Mouse (Mus musculus): ENCODE results near the gene Antxr1. TPM values are rescaled to one million over a fixed set of nuclear protein-coding genes. Genes with fewer than 3 reads are reported as not detected.

Gene Antxr1
- total RNA-seq, 2 experiments from 2014 or later: 14.2 to 15.2 TPM

DNA sequence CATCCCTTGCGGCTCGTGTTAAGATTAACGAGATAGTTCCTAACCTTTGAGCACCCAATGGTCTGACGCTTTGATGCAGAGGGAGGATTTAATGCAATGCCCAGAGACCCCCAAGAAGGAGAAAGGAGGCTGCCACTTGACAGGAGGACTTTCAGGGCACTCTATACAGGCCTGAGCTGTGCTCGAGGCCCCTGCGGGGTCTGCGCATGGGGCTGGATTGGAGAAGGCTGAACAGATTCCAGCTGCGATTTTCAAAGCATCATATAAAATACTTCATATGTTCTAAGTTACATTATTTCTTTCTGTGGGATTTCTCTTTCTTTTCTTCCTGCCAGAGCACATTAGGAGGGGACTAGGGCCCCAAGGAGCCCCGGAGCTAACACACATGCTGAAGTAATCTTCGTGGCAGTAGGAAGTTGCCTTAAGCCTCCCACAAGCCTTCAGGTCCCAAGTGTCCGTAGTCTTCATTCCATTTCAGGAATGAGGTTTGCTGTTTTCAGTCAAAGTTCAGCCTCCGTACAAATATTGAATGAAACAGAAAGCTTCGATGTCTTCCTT, 133.5 kb downstream of the Antxr1 start:
- no peak for DNase-seq (ENCODE audit: low spot score in 2 of 2)

DNA sequence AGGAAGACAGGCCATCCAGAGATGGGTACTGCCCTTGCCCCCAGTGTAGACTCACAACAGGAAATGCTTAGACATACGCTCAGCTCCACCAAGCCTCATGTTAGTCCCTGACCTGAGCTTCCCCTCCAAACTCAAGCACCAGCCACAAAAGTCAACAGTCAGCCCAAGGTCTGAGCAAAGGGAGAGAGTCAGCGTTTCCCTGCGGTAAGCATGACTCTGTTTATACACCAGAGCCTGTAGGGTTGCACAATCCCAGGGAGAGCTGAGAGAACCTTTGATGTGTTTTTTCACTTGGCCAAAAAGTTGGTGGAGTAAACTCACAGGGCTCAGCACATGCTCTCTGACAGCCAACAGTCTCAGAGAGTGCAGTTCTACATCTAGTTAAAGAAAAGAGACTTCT, 145.9 kb downstream of the Antxr1 start:
- no peak for DNase-seq (ENCODE audit: low spot score in 2 of 2)

DNA sequence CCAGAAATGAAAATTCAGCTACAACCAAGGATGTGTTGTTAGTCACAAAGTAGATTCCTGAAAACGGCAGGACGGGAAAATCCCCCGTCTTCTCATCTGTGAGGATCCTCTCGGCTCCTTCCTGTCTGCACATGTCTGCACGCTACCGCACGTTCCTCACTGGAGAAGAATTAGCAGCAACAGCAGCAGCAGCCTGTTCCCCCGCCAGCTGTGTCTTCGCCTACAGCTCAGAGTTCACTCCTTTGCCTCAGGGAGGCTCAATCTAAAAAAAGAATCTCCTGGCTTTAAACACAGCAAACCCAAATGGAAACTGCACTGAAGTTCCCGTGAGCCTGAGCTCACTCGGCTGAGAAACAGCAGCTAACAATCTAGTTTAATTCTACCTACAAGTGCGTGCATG, 148.6 kb downstream of the Antxr1 start:
- DNase-seq (ENCODE audit: low spot score in 2 of 2): no peak

DNA sequence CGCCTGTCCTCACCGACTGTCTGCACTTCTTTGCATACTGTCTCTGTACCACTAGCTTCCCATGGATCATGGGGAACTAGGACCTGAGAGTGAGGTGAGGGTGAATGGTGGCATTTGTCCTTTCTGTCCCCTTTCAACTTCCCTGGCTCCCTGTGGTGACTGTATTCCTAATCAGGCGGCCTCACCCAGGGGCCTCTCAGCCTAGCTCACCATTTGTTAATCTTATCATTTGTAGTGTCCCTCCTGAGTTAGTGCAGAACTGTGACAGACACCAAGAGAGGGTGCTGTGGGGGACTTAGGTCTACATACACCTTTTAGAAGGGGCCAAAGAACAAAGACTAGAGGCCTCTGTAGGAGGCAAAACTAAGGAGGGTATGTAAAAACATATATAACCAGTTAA, 151.2 kb downstream of the Antxr1 start:
- DNase-seq (ENCODE audit: low spot score in 2 of 2): no peak

DNA sequence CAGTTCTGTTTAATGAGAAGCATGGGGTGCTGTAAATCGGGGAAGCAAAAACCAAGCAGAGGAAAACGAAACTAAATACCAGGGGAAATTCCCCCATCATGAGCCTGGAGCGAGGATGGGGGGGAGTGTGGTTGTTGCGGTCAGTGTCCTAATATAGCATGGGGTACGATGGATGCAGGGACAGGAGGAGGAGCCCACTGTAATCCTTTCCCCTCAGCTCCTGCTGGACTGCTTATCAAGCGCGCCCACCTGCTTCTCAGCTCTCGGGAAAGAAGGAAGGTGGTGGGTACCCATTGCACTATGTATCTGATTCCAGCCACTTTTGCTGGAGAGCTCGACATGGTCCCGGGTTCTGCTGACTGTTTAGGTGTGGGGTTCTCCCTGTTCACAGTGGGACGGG, 151.6 kb downstream of the Antxr1 start:
- DNase-seq (ENCODE audit: low spot score in 2 of 2): no peak

DNA sequence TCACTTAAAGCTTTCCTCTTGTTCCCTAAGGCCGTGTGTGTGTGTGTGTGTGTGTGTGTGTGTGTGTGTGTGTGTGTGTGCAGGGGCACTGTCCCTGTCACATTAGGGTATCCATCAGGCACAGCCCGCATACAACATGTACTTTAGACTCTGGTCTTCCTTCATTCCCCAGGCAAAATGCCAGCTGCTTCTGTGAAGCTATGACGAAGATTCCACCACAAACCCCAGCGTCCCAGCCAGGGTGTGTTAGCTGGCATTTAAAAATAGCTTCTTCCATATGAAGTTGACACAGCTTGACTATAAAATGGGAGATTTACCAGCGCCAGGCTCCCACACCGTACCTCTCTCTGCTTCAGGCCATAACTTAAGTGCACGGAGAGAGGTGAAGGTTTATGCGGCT, 152.5 kb downstream of the Antxr1 start:
- DNase-seq (ENCODE audit: low spot score in 2 of 2): peak in 1 of 2 experiments; percentile 60

DNA sequence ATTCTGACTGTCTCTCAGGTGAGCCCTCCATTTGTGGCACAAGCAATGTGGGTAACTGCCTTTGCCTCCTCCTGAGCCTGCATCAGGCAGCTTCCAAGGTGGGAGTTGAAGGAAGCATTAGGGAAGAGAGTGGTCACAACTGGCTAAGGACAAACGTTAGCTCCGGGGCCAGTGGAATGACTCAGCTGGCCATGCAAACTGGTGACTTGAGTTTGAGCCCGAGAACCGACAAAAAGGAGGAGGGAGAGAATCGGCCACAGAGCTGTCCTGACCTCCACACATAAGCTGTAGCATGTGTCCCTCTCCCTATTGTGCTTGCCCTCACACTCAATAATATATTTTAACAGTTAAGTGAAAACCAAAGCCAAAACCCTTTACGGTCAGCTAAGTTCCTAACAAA, 152.9 kb downstream of the Antxr1 start:
- DNase-seq (ENCODE audit: low spot score in 2 of 2): no peak

DNA sequence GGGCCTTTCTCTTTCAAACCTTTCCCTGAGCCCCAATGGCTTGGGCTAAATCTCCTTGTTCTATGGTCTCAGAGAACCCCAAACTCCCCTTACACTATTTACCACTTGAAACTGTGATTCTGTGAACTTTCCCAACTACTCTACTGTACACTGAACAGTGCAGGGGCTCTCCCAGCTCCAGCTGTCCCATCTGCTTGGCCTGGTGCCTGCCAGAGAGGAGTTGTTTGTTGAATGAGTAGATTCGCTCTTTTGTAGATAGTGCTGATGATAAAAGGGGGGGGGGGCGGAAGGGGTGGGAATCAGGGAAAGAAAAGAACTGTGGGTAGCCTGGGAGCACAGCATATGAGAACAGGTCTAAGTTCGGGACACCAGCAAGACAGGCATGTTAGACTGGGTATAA, 164.2 kb downstream of the Antxr1 start:
- DNase-seq (ENCODE audit: low spot score in 2 of 2): no peak

DNA sequence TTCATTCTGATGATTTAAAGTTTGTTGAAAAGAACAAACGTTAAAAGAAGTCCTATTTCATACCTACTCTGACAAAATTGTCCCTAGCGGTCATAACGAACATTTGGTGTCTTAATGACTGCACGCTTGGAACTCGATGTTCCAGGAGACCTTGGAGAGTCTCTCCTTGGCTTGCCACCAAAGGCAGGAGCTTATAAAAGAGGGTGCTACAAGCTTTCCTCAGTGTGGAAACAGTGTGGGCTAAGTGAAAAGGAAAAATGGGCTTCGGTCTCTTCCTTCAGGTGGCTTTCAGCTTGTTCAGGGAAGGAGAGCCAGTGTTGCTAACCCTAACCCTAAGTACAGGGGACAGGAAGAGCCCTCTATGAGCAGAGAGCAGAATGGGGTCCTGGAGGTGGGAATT, 164.7 kb downstream of the Antxr1 start:
- DNase-seq (ENCODE audit: low spot score in 2 of 2): no peak

DNA sequence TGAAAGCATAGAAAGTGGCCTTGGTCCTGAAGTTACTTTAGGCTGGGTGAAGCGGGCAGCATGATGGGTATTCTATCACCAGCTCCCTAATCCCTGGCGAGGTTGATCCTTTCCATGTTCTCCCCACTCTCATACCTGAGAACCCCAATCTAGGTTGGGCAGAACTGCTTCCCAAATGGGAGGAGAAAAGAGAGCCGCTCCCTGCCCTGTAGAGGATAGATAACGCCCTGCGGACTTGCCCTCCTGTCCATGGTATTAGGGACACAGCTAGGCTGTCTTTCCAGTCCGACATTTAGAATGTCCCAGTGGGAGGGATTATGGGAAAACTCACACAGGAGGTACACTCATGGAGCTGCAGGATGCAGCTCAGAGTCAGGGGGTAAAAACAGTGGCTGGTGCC, 165.3 kb downstream of the Antxr1 start:
- DNase-seq (ENCODE audit: low spot score in 2 of 2): no peak

DNA sequence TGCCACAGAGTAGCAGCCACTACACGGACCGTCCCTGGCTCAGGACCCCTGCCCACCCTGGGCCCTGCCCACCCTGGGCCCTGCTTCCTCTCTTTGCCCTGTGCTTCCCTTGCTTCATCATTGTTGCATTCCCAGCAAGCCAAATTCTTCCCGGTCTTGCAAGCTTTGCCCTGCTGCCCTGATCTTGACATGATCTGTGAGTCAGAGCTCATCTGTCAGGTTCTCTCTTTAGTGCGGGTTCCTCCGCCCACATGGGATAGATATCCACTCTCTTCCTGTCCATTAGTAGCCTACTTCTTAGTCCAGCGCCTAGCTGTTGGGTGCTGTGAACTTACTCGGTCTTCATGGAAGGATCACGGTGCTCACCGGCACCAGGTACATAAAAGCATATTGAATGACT, 167.6 kb downstream of the Antxr1 start:
- DNase-seq (ENCODE audit: low spot score in 2 of 2): no peak

DNA sequence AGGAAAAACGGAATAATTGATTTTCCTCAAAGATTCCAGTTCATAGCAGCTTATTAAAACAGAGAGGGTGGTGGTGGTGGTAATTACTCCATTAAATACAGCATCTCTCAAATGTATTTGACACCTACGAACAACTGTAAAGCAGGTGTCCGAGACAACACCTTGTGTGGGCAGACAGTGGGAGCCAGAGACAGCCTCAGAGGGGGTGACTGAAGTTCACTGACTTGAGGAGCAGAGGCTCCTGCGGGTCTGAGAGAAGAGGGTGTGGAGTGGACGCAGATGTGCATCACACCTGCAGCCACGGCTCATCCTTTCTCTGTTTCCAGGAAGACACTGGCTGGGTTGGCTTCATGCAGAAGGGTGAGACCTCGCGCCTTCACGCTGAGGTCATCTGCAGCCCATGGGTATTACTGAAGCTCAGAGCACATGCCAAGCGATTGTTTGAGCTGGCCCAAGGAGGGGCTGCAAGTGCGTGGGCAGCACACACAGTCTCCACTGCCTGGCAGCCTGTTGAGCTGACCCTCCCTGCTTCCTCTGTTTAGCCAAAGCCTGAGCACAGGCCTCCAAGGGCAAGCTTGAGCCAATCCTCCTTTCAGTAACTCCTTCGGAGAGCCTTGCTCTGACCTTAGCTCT, 168.8 kb downstream of the Antxr1 start:
- DNase-seq (ENCODE audit: low spot score in 2 of 2): no peak

DNA sequence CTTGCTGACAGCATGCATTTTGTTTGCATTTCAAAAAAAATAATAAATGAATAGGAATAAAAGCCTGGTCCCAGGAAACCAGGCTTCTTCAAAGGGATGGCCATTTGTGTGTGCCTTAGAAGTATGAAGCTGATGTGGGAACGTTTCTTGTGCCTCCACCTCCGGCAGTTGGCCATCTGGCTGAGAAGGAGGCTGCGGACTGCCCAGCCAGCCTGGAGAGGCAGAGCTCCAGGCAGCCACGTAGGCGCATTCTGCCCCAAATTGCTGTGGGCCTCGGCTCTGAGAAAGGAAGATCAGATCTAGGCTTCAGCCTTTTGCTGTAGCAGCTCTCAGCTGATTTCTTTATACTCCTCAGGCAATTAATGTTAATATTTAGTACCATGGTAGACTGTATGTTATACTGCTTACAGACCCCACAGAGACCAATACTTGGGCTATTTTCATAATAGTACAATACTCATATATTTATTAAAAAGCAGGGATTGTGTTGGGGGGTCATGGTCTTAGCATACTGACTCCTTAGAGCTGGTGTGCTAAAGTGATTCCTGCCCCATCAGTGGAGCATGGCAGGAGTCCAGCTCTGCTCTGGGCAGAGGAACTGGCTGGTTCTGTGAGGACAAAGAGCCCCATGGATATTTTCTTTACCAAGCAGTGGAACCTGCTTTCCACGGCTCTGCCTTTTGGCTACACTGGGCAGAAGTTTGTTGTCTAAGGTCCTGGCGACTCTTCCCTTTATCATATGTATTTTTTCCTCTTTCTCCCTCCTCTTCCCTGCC, 169.9 kb downstream of the Antxr1 start:
- DNase-seq (ENCODE audit: low spot score in 2 of 2): peak in 1 of 2 experiments; percentile 58

DNA sequence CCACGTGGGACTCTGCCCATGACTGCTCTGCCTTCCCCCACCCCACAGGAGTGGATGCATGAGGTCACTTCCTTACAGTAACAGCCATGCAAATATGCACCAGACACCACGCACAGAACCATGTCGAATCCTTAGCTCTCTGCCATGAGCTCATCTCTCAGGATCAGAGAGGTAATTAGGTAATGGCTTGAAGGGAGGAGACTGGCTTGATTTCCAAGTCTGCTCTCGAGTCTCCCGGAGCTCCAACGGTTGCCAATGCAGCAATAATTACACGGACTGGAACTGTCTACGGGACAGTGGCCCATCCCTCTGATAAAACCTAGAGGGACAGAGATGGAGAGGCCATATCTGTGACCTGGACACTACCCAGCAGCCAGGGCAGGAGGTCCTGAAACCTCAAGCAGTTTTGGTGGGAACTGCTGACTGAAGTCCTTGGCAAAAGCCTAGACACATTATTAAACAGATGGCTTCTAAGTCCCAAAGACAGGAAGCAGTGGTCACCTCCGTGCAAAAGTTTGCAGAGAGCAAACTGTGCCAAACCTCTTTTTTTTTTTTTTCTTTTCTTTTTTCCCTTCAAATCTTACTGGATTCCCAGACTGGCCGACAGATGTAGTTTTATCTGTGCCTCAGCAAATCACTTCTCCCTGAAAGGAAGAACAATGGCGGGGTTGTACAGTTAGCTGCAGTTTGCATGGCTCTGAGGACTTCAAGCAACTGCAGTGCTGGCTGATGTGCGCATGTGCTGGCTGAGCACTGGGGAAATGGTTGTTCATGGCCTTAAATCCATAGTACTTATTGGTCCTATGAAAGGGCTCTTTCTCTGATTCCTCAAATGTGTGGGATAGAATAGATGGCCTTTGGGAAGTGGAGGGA, 174.0 kb downstream of the Antxr1 start:
- DNase-seq (ENCODE audit: low spot score in 2 of 2): no peak

DNA sequence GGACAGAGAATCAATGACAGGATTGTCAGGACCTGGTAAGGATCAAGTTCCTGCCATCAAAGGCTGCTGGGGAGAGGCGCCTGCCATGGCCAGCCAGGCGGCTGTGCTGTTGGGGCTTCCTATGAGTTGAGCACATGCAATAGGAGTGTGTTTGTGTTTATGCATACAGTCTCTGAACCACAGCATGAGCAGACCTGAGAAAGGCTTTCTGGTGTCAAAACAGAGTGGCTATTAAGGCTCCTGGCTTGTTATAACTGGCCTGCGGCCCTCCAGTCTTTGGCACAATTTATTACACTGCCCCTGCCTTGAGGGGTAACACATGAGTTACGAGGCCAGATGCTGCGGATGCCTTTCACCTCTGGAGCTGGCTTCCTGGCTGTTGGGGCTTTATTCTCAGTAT, 175.4 kb downstream of the Antxr1 start:
- DNase-seq (ENCODE audit: low spot score in 2 of 2): no peak

DNA sequence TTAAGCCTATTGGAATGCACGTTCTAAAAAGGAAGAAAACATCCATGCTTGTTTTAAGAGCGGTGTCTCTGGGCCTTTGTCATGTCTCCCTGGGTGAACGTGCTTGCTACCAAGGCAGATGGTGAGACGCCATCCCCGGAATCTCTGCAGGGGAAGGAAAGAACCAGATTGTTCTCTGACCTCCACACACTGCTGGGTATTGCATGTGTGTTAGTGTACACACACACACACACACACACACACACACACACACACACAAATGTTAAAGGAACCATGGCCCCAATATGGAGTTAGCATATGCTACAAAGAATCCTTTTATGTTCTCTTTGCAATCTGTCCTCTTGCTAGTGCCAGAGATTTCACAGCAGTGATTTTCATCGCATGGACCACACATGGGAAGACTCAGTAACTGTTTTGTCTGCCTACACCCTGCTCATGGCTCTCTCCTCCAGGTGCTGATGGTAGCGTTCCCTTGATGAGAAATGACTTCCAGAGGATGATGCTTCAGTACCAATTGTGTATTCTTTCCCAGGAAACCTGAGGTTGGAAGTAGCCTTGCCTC, 177.5 kb downstream of the Antxr1 start:
- DNase-seq (ENCODE audit: low spot score in 2 of 2): peak; percentile 30 to 40

DNA sequence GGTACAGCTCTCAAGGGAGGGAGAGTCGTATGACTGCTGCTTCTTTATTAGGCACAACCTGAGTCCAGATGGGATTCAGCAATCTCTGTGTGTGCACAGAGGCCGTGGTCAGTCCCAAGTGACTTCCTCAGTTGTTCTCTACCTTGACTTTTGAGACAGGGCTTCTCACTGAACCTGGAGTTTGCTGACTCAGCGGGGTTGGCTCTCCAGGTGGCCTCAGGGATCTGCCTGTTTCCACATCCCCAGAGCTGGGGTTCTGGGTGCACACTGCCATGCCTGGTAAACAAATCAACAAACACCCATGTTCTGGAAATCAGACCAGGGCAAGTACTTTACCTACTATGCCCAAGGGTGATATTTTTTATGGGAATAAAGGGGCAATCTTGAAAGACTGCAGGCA, 181.8 kb downstream of the Antxr1 start:
- no peak for DNase-seq (ENCODE audit: low spot score in 2 of 2)

DNA sequence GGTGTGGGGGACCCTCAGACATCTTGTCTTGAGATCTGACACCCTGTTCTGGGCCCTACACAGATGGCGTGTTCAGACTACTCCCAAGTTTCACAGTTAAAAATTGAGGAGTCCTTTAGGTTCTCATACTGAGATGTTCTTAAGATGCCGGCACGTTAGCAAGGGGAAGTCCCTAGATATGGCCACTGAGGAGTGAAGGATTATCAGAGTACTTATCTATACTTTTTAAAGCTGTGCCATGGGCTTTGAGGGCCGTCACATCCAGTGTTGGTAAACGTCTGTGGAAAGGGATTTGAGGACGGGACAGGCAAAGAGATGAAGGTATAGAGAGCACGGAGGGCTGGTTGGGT, 182.4 kb downstream of the Antxr1 start:
- no peak for DNase-seq (ENCODE audit: low spot score in 2 of 2)

DNA sequence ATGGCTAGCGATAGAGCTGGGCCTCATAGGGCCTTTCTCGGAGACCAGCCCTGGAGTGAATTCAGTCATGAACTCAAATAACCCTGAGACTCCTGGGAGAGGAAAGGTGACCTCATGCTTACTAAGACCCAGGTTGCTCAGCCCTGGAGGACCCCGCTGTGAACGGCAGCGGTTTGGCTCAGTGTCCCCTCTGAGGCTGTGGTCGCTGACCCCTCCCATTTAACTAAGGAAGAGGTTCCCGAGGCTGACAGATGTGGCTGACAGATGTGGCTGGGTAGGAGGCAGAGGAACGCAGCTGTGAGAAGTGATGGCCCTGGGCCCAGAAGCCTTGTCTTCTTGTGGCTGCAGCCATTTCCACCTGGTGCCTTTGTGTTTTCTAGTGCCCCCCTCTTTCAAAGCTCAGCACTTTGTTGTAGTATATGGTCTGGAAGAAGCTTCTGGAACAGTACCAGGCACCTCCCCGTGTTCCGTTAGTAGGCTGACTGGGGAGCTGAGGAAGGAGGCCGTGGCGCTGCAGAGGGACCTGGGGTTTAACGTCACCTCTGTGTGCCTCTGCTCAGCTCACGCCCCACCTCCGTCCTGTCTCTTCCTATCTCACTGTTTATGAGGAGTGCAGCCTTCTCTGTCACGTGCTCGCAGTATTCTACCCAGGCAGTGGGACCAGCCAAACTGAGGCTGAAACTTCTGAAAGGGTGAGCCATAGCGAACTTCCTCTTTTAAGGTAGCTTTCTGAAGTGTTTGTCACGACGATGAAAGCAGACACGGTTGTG, 183.0 kb downstream of the Antxr1 start:
- no peak for DNase-seq (ENCODE audit: low spot score in 2 of 2)

DNA sequence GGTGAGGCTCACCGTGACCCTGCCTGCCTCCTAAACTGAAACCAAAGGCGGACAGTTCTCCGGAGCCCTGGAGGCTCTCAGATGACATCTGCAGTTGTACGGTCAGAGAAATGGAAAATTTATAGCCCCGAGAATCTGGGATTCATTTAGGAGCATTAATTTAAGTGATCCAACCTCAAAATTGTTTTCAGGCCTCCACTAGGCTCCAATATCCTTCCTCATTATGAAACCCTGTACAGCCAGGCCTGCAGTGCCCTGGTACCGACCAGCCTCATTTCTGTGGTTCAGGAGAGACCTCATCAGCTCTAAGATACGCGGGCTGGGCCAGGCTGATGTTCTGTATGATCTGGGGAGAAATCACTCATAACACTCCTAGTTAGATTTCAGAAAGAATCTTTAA, 184.2 kb downstream of the Antxr1 start:
- no peak for DNase-seq (ENCODE audit: low spot score in 2 of 2)

DNA sequence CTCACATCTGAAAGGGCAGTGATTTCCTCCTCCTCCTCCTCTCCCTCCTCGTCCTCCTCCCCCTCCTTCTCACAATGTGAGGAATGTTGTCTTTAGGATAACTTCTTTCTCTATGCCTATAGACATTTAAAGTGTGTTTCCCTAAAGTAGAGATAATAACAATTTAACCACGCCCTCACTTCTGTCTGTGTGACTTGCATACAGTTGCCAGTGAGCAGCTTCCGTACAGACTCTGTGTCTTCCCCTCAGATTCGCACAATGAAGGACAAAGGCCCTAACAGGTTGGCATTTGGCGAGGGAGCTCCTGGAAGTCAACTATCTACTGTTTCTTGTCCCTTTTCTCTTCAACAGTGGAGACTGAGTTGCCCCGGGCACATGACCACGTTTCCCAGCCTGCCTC, 185.2 kb downstream of the Antxr1 start:
- no peak for DNase-seq (ENCODE audit: low spot score in 2 of 2)

All from layer of hippocampus, postnatal 14 days (tissue).